Mouse (Mus musculus) ES-E14 (cell line): Measurements from ENCODE around the gene P3h3.

Experiments
- CHD2 ChIP-seq: IDR thresholded peaks from 2 replicates; pipeline ENCODE4 v1.6.1; 2014; ENCODE audit warnings: mild to moderate bottlenecking, low read depth, low read length, inconsistent platforms
- MAFK ChIP-seq: IDR thresholded peaks from 2 replicates; pipeline ENCODE4 v1.6.1; 2014; ENCODE audit warnings: mild to moderate bottlenecking, low read depth, low read length, inconsistent platforms; ENCODE audit not compliant: insufficient read depth

DNA sequence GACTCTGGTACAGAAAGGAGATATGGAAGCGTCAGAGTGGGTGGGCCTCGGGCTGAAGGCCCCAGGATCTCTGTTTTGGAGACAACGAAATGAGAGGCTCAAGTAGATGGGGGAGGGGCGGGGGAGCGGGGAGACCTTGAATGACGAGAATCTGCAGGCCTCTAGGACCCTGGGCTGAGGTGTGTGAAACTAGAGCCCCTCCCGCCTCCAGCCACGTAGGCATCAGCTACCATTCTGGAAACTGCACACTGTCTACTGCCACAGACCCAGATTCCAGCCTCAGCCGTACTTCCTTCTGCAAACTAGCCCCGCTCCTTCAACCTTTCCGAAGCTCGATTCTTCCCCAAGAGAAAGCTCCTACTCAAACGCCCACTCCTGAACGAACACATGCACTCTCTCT is 1.2 kb downstream of the P3h3 start:
- TF ChIP-seq MAFK: no peak
- TF ChIP-seq CHD2: no peak
